Mouse (Mus musculus): ENCODE results near the gene Spag9. TPM values are rescaled to one million over a fixed set of nuclear protein-coding genes. Genes with fewer than 3 reads are reported as not detected.

Spag9 gene
- polyA plus RNA-seq, 1 experiment from 2014 or later = 29.7 TPM

DNA sequence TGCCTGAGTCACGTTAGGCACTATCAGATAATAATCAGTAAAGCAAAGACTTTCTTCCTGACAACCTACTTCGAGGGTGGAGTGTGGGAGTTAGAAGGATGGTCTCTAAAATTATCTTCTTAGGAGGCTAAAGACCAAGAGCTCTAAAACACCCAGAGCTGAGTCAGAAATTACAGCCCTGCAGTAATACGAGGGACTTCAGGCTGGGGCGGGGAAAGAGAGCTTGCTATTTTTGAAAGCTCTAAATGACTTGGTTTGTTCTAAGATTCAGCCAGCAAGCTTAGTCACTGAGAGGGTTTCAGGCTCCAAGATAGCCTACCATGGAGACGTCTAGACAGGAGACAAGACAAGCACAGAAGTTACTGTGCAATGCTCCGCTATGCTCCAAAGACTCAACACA, 30.5 kb upstream of the Spag9 start:
- 80% methylated on average over 6 of the region's 6 CpGs for WGBS
- H3K36me3 ChIP-seq = peaks cover 57% of the 10 kb centered on the region
- H3K4me1 ChIP-seq = peaks cover 21% of the 10 kb centered on the region
- H3K4me2 ChIP-seq = no peak overlapping the region
- no peaks in the 10 kb centered on the region for H3K27me3 ChIP-seq (replicated peaks)
- H3K27ac ChIP-seq (replicated peaks) = no peak overlapping the region
- H3K9me3 ChIP-seq = no peaks in the 10 kb centered on the region
- no peak overlapping the region for H3K9ac ChIP-seq
- no peak overlapping the region for H3K4me3 ChIP-seq
- ATAC-seq (ENCODE audit: extremely low read depth, insufficient number of reproducible peaks, low FRiP score, low TSS enrichment) = no peak

DNA sequence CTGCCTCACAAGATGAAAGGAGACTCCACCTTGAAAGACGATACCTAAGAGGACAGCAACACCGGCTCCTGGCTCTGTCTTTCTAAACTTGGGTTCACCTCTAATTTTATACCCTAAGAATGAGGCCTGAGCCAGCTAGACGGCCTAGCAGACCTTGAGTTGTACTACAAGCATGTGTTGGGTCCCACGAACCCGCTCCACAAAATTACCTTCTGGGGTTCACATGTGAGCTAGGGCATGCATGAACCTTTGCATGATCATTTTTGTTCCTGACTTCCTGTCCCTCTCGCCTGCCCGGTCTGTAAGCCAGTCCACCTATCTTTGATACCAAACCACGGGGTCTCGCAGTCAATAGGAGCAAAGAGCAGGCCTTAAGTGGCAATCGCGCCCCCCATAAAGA, 28.5 kb upstream of the Spag9 start:
- peaks cover 39% of the 10 kb centered on the region for H3K36me3 ChIP-seq
- no peaks in the 10 kb centered on the region for H3K9me3 ChIP-seq
- peak overlapping the region; percentile 72 for H3K4me3 ChIP-seq
- peaks cover 21% of the 10 kb centered on the region for H3K4me1 ChIP-seq
- H3K27me3 ChIP-seq (replicated peaks) = no peaks in the 10 kb centered on the region
- H3K9ac ChIP-seq = peak overlapping the region; percentile 83
- 2% methylated on average over 11 of the region's 11 CpGs for WGBS
- no peak for ATAC-seq (ENCODE audit: extremely low read depth, insufficient number of reproducible peaks, low FRiP score, low TSS enrichment)
- peak overlapping the region; percentile 80 for H3K27ac ChIP-seq (replicated peaks)
- H3K4me2 ChIP-seq = peak overlapping the region; percentile 89

DNA sequence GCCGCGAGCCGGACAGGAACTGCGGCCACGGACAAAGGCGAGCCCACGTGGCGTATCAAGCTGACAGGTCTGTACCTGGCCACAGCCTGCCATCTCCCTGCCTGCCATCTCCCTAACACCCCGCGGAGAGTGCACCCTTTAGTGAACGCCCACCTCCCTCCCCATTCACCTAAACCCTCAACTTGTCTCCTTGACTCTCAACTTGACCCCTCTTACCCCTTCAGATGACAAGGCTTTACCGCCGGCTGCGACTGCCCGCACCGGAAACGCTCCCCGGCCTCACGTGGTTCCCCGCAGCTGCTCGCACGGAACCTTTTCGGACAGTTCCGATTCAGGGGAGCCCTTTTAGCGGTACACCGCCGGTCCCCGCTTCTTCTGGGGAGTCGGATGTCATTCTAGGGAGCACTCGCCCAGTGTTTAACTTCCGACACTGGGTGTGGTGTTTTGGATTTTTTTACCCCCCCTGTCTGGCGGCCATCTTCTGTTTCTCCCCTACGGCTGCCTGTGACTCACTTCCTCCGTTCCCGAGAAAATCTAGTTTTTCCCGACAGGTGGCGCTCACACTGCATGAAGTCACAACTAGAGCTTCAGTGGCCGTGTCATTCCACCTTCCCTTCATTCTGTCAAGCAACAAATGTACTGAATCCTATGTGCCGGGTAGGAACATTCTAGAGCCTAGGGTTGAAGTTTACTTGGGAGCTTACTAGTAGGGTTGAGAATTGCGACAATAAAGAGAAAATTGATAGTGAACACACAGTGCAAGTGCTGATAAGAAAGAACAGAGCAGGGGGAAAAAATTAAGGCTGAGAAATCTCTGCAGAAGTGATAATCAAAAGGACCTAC, 27.7 kb upstream of the Spag9 start, which contains the start of the genes Gm20390 and Nme1:
Gm20390 (minus strand) TSS at position 289 of the 843 bp plus-strand sequence.
Nme1 (minus strand) TSS at position 517 of the 843 bp plus-strand sequence.
- peak; percentile 89 for ATAC-seq (ENCODE audit: extremely low read depth, insufficient number of reproducible peaks, low FRiP score, low TSS enrichment)
- Histone ChIP-seq H3K36me3 (peaks cover 31% of the 10 kb centered on the region), H3K9ac (peak within 1 kb of the TSS; percentile 83), H3K27ac (replicated peaks) (peak within 1 kb of the TSS; percentile 80), H3K27me3 (replicated peaks) (no peaks in the 10 kb centered on the region), H3K9me3 (no peaks in the 10 kb centered on the region), H3K4me1 (peaks cover 21% of the 10 kb centered on the region), H3K4me2 (peak within 1 kb of the TSS; percentile 89), H3K4me3 (peak within 1 kb of the TSS; percentile 72)
- WGBS = under 1% methylated on average over 40 of the region's 40 CpGs

DNA sequence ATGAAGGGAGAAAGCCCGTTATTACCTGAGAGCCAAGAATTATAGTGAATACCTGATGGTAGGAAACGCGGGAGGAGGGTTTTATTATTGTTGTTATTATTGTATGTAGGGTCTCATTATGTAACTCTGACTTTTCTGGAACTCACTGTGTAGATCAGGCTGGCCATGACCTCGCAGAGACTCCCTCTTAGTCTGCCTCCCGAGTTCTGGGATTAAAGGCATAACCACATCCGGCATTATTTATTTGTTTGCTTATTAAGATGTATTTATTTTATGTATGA, 27.1 kb upstream of the Spag9 start:
- H3K4me3 ChIP-seq = peak overlapping the region; percentile 72
- peak overlapping the region; percentile 89 for H3K4me2 ChIP-seq
- 38% methylated on average over 6 of the region's 6 CpGs for WGBS
- peaks cover 21% of the 10 kb centered on the region for H3K4me1 ChIP-seq
- peak overlapping the region; percentile 64 for H3K27ac ChIP-seq (replicated peaks)
- H3K9ac ChIP-seq = peak overlapping the region; percentile 71
- no peaks in the 10 kb centered on the region for H3K27me3 ChIP-seq (replicated peaks)
- no peaks in the 10 kb centered on the region for H3K9me3 ChIP-seq
- no peak for ATAC-seq (ENCODE audit: extremely low read depth, insufficient number of reproducible peaks, low FRiP score, low TSS enrichment)
- H3K36me3 ChIP-seq = peaks cover 25% of the 10 kb centered on the region

DNA sequence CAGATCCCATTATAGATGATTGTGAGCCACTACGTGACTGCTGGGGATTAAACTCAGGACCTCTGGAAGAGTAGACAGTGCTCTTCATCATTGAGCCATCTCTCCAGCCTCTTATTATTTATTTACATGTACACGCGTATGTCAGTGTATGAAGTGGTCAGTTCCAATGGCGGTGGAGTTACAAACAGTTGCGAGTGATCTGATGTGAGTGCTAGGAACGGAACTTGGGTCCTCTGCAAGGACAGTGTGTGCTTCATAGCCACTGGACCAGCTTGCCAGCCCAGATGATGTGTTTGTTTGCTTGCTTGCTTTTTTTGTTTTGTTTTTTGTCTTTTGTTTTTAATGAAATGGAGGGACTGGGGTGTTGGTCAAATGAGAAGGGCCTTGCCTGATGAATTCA, 26.7 kb upstream of the Spag9 start:
- 91% methylated on average over 6 of the region's 6 CpGs for WGBS
- Histone ChIP-seq H3K36me3 (peaks cover 21% of the 10 kb centered on the region), H3K27ac (replicated peaks) (peak overlapping the region; percentile 64; the same call in 1 of the 2 replicates), H3K4me3 (no peak overlapping the region), H3K9me3 (no peaks in the 10 kb centered on the region), H3K9ac (peak overlapping the region; percentile 71), H3K27me3 (replicated peaks) (no peaks in the 10 kb centered on the region), H3K4me2 (peak overlapping the region; percentile 89), H3K4me1 (peaks cover 21% of the 10 kb centered on the region)
- ATAC-seq (ENCODE audit: extremely low read depth, insufficient number of reproducible peaks, low FRiP score, low TSS enrichment) = no peak

DNA sequence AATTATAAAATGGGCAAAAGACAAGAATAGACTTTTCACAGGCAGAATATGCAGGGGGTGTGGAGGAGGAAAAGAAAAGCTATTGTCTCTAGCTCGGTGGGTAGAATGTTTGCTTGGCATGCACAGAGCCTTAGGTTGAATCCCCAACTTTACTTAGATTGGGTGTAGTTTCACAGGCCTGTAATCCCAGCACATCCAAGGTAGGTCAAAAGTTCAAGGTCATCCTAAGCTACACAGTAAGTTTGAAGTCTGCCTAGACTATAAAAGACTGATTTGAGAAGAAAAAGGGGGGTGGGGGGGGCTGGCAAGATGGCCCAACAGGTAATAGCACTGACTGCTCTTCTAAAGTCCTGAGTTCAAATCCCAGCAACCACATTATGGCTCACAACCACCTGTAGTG, 26.1 kb upstream of the Spag9 start:
- 66% methylated on average over 1 of the region's 1 CpGs for WGBS
- ATAC-seq (ENCODE audit: extremely low read depth, insufficient number of reproducible peaks, low FRiP score, low TSS enrichment) = no peak
- peaks cover 21% of the 10 kb centered on the region for H3K4me1 ChIP-seq
- H3K9ac ChIP-seq = no peak overlapping the region
- H3K4me2 ChIP-seq = no peak overlapping the region
- H3K27ac ChIP-seq (replicated peaks) = no peak overlapping the region
- H3K4me3 ChIP-seq = no peak overlapping the region
- H3K27me3 ChIP-seq (replicated peaks) = no peaks in the 10 kb centered on the region
- H3K9me3 ChIP-seq = no peaks in the 10 kb centered on the region
- peaks cover 15% of the 10 kb centered on the region for H3K36me3 ChIP-seq

DNA sequence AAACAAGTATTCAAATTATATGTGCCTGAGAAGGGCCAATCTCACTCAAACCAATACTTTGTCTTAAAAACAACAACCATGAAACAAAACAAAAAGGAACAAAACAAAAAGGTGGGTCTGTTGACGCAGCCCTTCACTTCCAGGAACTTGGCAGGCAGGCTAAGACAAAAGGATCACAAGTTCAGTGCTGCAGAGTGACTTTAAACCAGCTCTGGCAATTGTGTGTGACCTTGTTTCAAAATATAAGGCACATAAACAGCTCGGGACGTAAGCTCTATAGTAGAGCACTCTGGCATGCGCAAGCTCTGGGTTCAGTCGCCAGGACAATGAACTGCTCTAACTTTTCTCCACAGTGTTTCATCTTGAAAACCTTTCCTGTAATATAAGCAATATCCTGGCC, 22.9 kb upstream of the Spag9 start:
- Histone ChIP-seq H3K4me3 (no peak overlapping the region), H3K27ac (replicated peaks) (no peak overlapping the region), H3K9me3 (no peaks in the 10 kb centered on the region), H3K27me3 (replicated peaks) (no peaks in the 10 kb centered on the region), H3K36me3 (no peaks in the 10 kb centered on the region), H3K4me1 (peaks cover 9% of the 10 kb centered on the region), H3K4me2 (no peak overlapping the region), H3K9ac (no peak overlapping the region)
- ATAC-seq (ENCODE audit: extremely low read depth, insufficient number of reproducible peaks, low FRiP score, low TSS enrichment) = no peak
- 87% methylated on average over 5 of the region's 5 CpGs for WGBS

DNA sequence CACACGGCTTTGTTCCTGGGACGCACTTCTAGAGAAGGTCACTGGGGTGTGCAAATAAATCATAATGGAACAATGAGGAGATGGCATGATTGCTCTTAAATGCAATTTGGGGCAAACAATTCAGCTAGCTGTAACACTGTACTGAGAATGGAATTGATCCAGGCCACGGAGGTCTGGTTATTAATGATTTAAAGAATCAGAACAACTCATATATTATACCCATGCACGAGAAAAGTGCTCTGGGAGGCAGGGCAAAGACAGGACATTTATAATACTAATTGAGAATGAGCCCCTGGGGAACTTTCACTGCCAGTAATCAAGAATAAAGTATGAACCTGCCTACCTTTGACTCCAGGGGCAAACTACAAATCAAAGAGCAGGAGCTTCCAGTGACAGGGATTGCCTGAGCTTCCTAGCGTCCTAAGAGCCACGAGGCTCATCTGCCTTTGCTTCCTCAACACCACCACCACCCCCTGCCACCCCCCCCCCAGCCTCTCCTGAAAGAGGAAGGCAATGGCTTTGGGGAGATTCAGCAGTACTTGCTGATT, 16.3 kb upstream of the Spag9 start:
- H3K4me1 ChIP-seq = no peaks in the 10 kb centered on the region
- WGBS = 58% methylated on average over 6 of the region's 6 CpGs
- no peak overlapping the region for H3K27ac ChIP-seq (replicated peaks)
- no peak for ATAC-seq (ENCODE audit: extremely low read depth, insufficient number of reproducible peaks, low FRiP score, low TSS enrichment)
- no peaks in the 10 kb centered on the region for H3K9me3 ChIP-seq
- no peak overlapping the region for H3K4me2 ChIP-seq
- no peak overlapping the region for H3K4me3 ChIP-seq
- H3K9ac ChIP-seq = no peak overlapping the region
- H3K36me3 ChIP-seq = no peaks in the 10 kb centered on the region
- no peaks in the 10 kb centered on the region for H3K27me3 ChIP-seq (replicated peaks)

DNA sequence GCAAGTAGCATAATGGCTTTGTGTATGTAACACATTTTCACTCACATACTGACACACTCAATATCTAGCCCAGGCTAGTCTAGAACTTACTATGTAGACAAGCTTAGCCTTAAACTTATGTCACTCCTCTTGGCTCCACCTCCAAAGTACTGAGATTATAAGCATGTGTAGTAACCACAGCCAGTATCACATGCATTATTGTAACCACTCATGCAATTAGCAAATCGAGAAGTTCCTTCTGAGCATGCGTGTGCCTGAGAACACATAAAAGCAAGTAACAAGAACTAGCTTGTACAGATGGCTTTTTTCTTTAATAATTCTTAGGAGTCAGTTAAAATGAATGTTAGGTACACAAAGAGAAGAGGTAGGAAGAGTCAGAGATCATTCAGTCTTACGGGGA, 11.3 kb upstream of the Spag9 start:
- H3K36me3 ChIP-seq = no peaks in the 10 kb centered on the region
- 86% methylated on average over 3 of the region's 3 CpGs for WGBS
- no peak overlapping the region for H3K9ac ChIP-seq
- no peaks in the 10 kb centered on the region for H3K9me3 ChIP-seq
- no peak overlapping the region for H3K4me3 ChIP-seq
- no peak overlapping the region for H3K27ac ChIP-seq (replicated peaks)
- no peak overlapping the region for H3K4me2 ChIP-seq
- no peaks in the 10 kb centered on the region for H3K27me3 ChIP-seq (replicated peaks)
- peaks cover 29% of the 10 kb centered on the region for H3K4me1 ChIP-seq
- ATAC-seq (ENCODE audit: extremely low read depth, insufficient number of reproducible peaks, low FRiP score, low TSS enrichment) = no peak

DNA sequence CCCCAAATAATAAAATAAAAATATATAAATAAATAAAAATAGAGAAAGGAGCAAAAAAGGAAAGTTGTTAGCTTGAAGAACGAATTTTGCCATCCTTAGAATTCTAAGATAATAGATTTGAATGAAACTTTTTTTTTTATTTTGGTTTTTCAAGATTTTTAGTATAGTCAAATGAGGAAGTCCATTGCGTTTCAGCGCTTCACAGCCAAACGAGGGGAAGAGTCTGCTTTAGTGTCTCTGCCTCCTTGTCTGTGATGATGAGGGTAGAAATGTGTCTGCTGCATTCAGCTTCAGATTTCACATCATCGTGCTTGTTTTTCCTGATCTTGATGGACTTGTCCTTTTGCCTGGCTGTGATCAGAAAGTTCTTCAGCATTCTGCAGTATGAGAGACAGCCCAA, 10.6 kb upstream of the Spag9 start:
- Histone ChIP-seq H3K4me1 (peaks cover 31% of the 10 kb centered on the region), H3K4me3 (no peak overlapping the region), H3K9me3 (no peaks in the 10 kb centered on the region), H3K27ac (replicated peaks) (no peak overlapping the region), H3K4me2 (no peak overlapping the region), H3K27me3 (replicated peaks) (no peaks in the 10 kb centered on the region), H3K36me3 (no peaks in the 10 kb centered on the region), H3K9ac (no peak overlapping the region)
- WGBS = 79% methylated on average over 5 of the region's 5 CpGs
- no peak for ATAC-seq (ENCODE audit: extremely low read depth, insufficient number of reproducible peaks, low FRiP score, low TSS enrichment)

DNA sequence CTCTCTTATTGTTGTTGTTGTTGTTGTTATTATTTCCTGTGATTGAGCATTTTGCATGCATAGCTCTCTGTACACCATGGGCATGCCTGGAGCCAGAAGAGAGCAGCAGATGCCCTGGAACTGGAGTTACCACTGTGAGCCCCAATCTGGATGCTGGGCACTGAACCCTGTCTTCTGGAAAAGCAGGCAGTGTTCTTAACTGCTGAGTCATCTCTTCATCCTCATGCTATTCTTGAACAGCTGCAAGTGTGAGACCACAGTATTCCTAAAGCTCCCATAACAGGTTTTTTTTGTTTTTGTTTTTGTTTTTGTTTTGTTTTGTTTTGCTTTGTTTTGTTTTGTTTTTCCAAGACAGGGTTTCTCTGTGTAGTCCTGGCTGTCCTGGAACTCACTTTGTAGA, 9.6 kb upstream of the Spag9 start:
- ATAC-seq (ENCODE audit: extremely low read depth, insufficient number of reproducible peaks, low FRiP score, low TSS enrichment) = no peak
- Histone ChIP-seq H3K27me3 (replicated peaks) (no peaks in the 10 kb centered on the region), H3K36me3 (no peaks in the 10 kb centered on the region), H3K4me2 (no peak overlapping the region), H3K4me3 (no peak overlapping the region), H3K9ac (no peak overlapping the region), H3K27ac (replicated peaks) (no peak overlapping the region), H3K9me3 (no peaks in the 10 kb centered on the region), H3K4me1 (peaks cover 31% of the 10 kb centered on the region)

DNA sequence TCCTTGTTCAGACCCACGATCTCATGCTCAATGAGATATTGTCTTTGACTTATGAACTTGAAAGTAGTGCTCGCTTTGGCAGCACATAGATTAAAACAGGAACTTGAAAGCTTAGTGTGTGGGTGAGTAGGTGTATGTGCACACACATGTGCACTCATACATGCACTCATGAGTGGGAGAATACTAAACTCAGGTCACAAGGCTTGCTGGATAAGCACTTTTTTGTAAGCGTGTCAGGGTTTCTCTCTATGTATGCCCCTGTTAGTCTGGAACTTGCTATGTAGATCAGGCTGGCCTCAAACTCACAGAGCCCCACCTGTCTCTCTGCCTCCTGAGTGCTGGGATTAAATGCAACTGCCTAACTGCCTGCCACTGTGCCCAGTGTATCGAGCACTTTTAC, 8.9 kb upstream of the Spag9 start:
- no peaks in the 10 kb centered on the region for H3K27me3 ChIP-seq (replicated peaks)
- no peak overlapping the region for H3K4me2 ChIP-seq
- peaks cover 31% of the 10 kb centered on the region for H3K4me1 ChIP-seq
- H3K27ac ChIP-seq (replicated peaks) = peak overlapping the region; percentile 96
- no peak overlapping the region for H3K4me3 ChIP-seq
- no peaks in the 10 kb centered on the region for H3K36me3 ChIP-seq
- no peak for ATAC-seq (ENCODE audit: extremely low read depth, insufficient number of reproducible peaks, low FRiP score, low TSS enrichment)
- WGBS = 70% methylated on average over 4 of the region's 4 CpGs
- no peaks in the 10 kb centered on the region for H3K9me3 ChIP-seq
- peak overlapping the region; percentile 62 for H3K9ac ChIP-seq

All from heart, embryonic 13.5 days (tissue).